Mouse (Mus musculus): ENCODE results near the gene Ccdc12. TPM values are rescaled to one million over a fixed set of nuclear protein-coding genes. Genes with fewer than 3 reads are reported as not detected.

The Ccdc12 gene
- polyA plus RNA-seq, 1 experiment from 2014 or later: 160 TPM

DNA sequence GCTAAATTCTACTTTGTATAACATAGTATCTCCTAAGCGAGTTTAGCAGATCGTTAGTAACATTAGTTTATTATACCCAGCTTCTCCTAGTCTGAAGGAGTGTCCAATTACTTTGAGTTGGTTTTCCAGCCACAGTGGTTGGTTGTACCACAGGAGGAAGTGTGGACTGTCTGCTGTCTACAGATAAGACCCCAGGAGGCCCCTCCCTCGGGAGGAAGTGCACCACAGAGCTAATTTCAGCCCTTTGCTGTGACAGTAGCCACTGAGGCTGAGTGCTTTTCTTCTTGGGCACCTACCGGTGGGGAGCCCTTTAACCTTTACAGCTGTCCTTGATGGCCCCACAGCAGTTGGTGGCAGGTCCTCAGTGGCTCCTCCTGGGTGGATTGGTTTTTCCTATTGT is 9.6 kb downstream of the Ccdc12 start:
- Histone ChIP-seq H3K4me1 (ENCODE audit: control insufficient read depth, insufficient read depth, low read length) (peaks cover 16% of the 10 kb centered on the region), H3K4me3 (ENCODE audit: low read length) (no peak overlapping the region), H3K9ac (ENCODE audit: low read depth, low read length) (no peak overlapping the region), H3K4me2 (replicated peaks; ENCODE audit: low read depth, low read length) (no peak overlapping the region), H3K27ac (ENCODE audit: low read depth, low read length) (peak overlapping the region; percentile 17; the same call in 1 of the 2 replicates), H3K36me3 (ENCODE audit: control insufficient read depth, insufficient read depth, low read length) (no peaks in the 10 kb centered on the region; the same call in 1 of the 2 replicates), H3K27me3 (ENCODE audit: control insufficient read depth, insufficient read depth, low read length) (no peaks in the 10 kb centered on the region), H3K9me3 (ENCODE audit: control insufficient read depth, low read length) (no peaks in the 10 kb centered on the region)
- peak; percentile 51; the same call in 1 of the 2 replicates for ATAC-seq (ENCODE audit: low FRiP score, low TSS enrichment)
- WGBS: 13% methylated on average over 4 of the region's 4 CpGs

GRCm38 (mm10) chr9:110666374-110666773 is 10.1 kb downstream of the Ccdc12 start:
- no peaks in the 10 kb centered on the region; the same call in 1 of the 2 replicates for H3K36me3 ChIP-seq (ENCODE audit: control insufficient read depth, insufficient read depth, low read length)
- no peak overlapping the region for H3K4me2 ChIP-seq (replicated peaks; ENCODE audit: low read depth, low read length)
- WGBS: 34% methylated on average over 8 of the region's 8 CpGs
- H3K4me3 ChIP-seq (ENCODE audit: low read length): no peak overlapping the region
- H3K27ac ChIP-seq (ENCODE audit: low read depth, low read length): peak overlapping the region; percentile 17; the same call in 1 of the 2 replicates
- no peaks in the 10 kb centered on the region for H3K27me3 ChIP-seq (ENCODE audit: control insufficient read depth, insufficient read depth, low read length)
- ATAC-seq (ENCODE audit: low FRiP score, low TSS enrichment): peak; percentile 56; the same call in 1 of the 2 replicates
- H3K9me3 ChIP-seq (ENCODE audit: control insufficient read depth, low read length): no peaks in the 10 kb centered on the region
- peaks cover 16% of the 10 kb centered on the region for H3K4me1 ChIP-seq (ENCODE audit: control insufficient read depth, insufficient read depth, low read length)
- H3K9ac ChIP-seq (ENCODE audit: low read depth, low read length): no peak overlapping the region

- no peak overlapping the region for H3K4me3 ChIP-seq (ENCODE audit: low read length)
- no peak overlapping the region for H3K9ac ChIP-seq (ENCODE audit: low read depth, low read length)
- ATAC-seq (ENCODE audit: low FRiP score, low TSS enrichment): no peak
- no peaks in the 10 kb centered on the region for H3K27me3 ChIP-seq (ENCODE audit: control insufficient read depth, insufficient read depth, low read length)
- peaks cover 16% of the 10 kb centered on the region for H3K4me1 ChIP-seq (ENCODE audit: control insufficient read depth, insufficient read depth, low read length)
- H3K36me3 ChIP-seq (ENCODE audit: control insufficient read depth, insufficient read depth, low read length): no peaks in the 10 kb centered on the region; the same call in 1 of the 2 replicates
- H3K4me2 ChIP-seq (replicated peaks; ENCODE audit: low read depth, low read length): no peak overlapping the region
- no peak overlapping the region for H3K27ac ChIP-seq (ENCODE audit: low read depth, low read length)
- WGBS: 38% methylated on average over 4 of the region's 4 CpGs
- no peaks in the 10 kb centered on the region for H3K9me3 ChIP-seq (ENCODE audit: control insufficient read depth, low read length)
Measured at GRCm38 (mm10) chr9:110667219-110667836, 11.0 kb downstream of the Ccdc12 start.

- peaks cover 26% of the 10 kb centered on the region for H3K4me1 ChIP-seq (ENCODE audit: control insufficient read depth, insufficient read depth, low read length)
- H3K9me3 ChIP-seq (ENCODE audit: control insufficient read depth, low read length): no peaks in the 10 kb centered on the region
- no peak overlapping the region for H3K4me2 ChIP-seq (replicated peaks; ENCODE audit: low read depth, low read length)
- ATAC-seq (ENCODE audit: low FRiP score, low TSS enrichment): no peak
- H3K4me3 ChIP-seq (ENCODE audit: low read length): no peak overlapping the region
- no peak overlapping the region for H3K27ac ChIP-seq (ENCODE audit: low read depth, low read length)
- no peaks in the 10 kb centered on the region for H3K27me3 ChIP-seq (ENCODE audit: control insufficient read depth, insufficient read depth, low read length)
- H3K9ac ChIP-seq (ENCODE audit: low read depth, low read length): no peak overlapping the region
- 88% methylated on average over 6 of the region's 6 CpGs for WGBS
- no peaks in the 10 kb centered on the region for H3K36me3 ChIP-seq (ENCODE audit: control insufficient read depth, insufficient read depth, low read length)
Measured at GRCm38 (mm10) chr9:110668601-110669293, 12.4 kb downstream of the Ccdc12 start.

DNA sequence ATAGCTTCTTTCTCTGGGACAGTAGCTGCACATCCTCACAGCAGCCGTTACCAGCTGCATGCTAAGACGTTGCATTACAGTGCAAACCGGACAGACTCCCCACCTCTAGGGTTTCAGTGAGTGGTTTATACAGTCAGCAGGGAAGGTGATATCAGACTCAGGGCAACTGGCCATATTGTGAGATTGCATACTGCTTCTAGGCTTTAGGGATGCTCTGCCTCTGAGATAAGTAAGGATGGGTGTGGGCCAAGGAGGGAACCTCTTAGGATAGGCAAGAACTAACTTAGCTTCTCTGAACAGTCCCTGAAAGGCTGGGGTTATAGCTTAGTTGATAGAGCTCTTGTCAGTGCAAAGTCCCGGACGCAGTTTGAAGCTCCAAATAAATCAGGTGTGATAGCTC is 13.5 kb downstream of the Ccdc12 start:
- Histone ChIP-seq H3K27me3 (ENCODE audit: control insufficient read depth, insufficient read depth, low read length) (no peaks in the 10 kb centered on the region), H3K9ac (ENCODE audit: low read depth, low read length) (no peak overlapping the region), H3K4me1 (ENCODE audit: control insufficient read depth, insufficient read depth, low read length) (peaks cover 27% of the 10 kb centered on the region), H3K36me3 (ENCODE audit: control insufficient read depth, insufficient read depth, low read length) (no peaks in the 10 kb centered on the region), H3K9me3 (ENCODE audit: control insufficient read depth, low read length) (no peaks in the 10 kb centered on the region), H3K27ac (ENCODE audit: low read depth, low read length) (no peak overlapping the region), H3K4me2 (replicated peaks; ENCODE audit: low read depth, low read length) (no peak overlapping the region), H3K4me3 (ENCODE audit: low read length) (no peak overlapping the region)
- 80% methylated on average over 5 of the region's 5 CpGs for WGBS
- no peak for ATAC-seq (ENCODE audit: low FRiP score, low TSS enrichment)

GRCm38 (mm10) chr9:110672462-110673106 is 16.3 kb downstream of the Ccdc12 start:
- H3K27ac ChIP-seq (ENCODE audit: low read depth, low read length): peak overlapping the region; percentile 47; the same call in 1 of the 2 replicates
- H3K27me3 ChIP-seq (ENCODE audit: control insufficient read depth, insufficient read depth, low read length): no peaks in the 10 kb centered on the region
- no peaks in the 10 kb centered on the region for H3K9me3 ChIP-seq (ENCODE audit: control insufficient read depth, low read length)
- peaks cover 18% of the 10 kb centered on the region for H3K4me1 ChIP-seq (ENCODE audit: control insufficient read depth, insufficient read depth, low read length)
- no peak overlapping the region for H3K9ac ChIP-seq (ENCODE audit: low read depth, low read length)
- no peak overlapping the region for H3K4me3 ChIP-seq (ENCODE audit: low read length)
- H3K36me3 ChIP-seq (ENCODE audit: control insufficient read depth, insufficient read depth, low read length): no peaks in the 10 kb centered on the region
- no peak overlapping the region; the same call in 1 of the 2 replicates for H3K4me2 ChIP-seq (replicated peaks; ENCODE audit: low read depth, low read length)
- peak; percentile 51; the same call in 1 of the 2 replicates for ATAC-seq (ENCODE audit: low FRiP score, low TSS enrichment)
- 65% methylated on average over 7 of the region's 7 CpGs for WGBS

DNA sequence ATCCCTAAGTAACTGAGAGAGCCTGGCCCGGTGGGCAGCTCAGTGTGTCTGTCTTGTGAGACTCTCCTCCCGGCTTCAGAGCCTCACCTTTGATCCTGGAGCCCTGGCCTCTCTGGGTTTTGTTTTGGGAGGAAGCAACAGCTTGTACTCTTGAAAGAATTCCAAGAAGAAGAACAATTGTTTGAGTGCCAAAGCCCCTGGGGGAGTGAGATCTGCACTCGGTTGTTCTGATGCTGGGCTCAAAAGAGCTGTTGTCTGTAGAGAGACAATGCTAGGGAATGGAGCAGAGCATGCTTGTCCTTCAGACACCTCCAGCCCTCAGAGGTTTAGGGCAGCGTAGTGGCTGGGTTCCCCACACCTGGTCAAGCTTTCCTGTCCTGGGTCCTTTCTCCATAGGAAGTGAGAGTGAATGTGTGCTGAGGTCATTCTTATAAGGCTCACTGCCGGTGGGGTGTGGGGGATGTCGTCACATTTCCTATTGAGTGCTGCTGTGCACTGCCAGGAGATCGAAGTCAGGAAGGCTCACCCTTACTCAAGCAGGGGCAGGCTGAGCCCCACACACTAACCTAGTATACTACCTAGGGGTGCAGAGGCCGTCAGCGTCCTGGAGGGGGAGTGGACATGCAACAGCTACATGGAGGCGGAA is 16.9 kb downstream of the Ccdc12 start:
- no peak for ATAC-seq (ENCODE audit: low FRiP score, low TSS enrichment)
- H3K27ac ChIP-seq (ENCODE audit: low read depth, low read length): peak overlapping the region; percentile 47; the same call in 1 of the 2 replicates
- H3K36me3 ChIP-seq (ENCODE audit: control insufficient read depth, insufficient read depth, low read length): no peaks in the 10 kb centered on the region
- H3K4me3 ChIP-seq (ENCODE audit: low read length): no peak overlapping the region
- 66% methylated on average over 10 of the region's 10 CpGs for WGBS
- H3K27me3 ChIP-seq (ENCODE audit: control insufficient read depth, insufficient read depth, low read length): no peaks in the 10 kb centered on the region
- H3K9me3 ChIP-seq (ENCODE audit: control insufficient read depth, low read length): no peaks in the 10 kb centered on the region
- H3K9ac ChIP-seq (ENCODE audit: low read depth, low read length): no peak overlapping the region
- peaks cover 19% of the 10 kb centered on the region for H3K4me1 ChIP-seq (ENCODE audit: control insufficient read depth, insufficient read depth, low read length)
- H3K4me2 ChIP-seq (replicated peaks; ENCODE audit: low read depth, low read length): no peak overlapping the region; the same call in 1 of the 2 replicates

DNA sequence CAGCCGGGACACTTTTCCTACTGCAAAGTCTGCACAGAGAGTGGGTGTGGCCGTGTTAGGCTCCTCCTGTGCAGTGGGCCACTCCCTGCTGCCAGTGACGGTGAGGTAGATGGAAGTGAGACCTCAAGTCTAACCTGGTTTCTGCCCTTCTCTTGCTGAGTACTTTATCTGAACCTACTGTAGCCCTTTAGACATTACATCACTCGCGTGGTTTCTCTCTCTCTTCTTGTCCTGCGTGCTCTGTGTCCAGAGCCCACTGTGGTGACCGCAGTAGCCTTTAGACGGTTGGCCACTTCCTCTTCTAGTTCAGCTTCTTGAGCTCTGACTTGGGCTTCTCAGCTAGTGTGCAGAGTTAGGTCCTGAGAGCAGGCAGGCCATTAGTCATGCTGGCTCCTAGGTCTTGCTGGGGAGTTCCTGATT is 20.2 kb downstream of the Ccdc12 start:
- Histone ChIP-seq H3K4me3 (ENCODE audit: low read length) (no peak overlapping the region), H3K4me2 (replicated peaks; ENCODE audit: low read depth, low read length) (no peak overlapping the region), H3K36me3 (ENCODE audit: control insufficient read depth, insufficient read depth, low read length) (no peaks in the 10 kb centered on the region), H3K27ac (ENCODE audit: low read depth, low read length) (no peak overlapping the region), H3K9me3 (ENCODE audit: control insufficient read depth, low read length) (no peaks in the 10 kb centered on the region), H3K4me1 (ENCODE audit: control insufficient read depth, insufficient read depth, low read length) (peaks cover 19% of the 10 kb centered on the region), H3K9ac (ENCODE audit: low read depth, low read length) (no peak overlapping the region), H3K27me3 (ENCODE audit: control insufficient read depth, insufficient read depth, low read length) (no peaks in the 10 kb centered on the region)
- no peak for ATAC-seq (ENCODE audit: low FRiP score, low TSS enrichment)
- WGBS: 79% methylated on average over 8 of the region's 8 CpGs
